Mouse (Mus musculus) small intestine, adult 2 months (tissue): ENCODE measurements at regions not wholly inside any gene's neighbourhood (a gene's known extent, or its start where the extent isn't known, plus 50 kb on each side); places are given as distances from the start of the nearest gene placed in this dataset.

Experiments
- CTCF ChIP-seq: fragments of 200-500 bp; IDR thresholded peaks from 2 replicates; pipeline ENCODE4 v1.5.1; 2012; ENCODE audit warnings: low read depth, mild to moderate bottlenecking, control low read depth, inconsistent platforms, low read length, moderate library complexity, mixed read lengths; ENCODE audit not compliant: insufficient replicate concordance, insufficient read length; ENCODE audit errors: extremely low read depth
- POLR2A ChIP-seq: fragments of 200-500 bp; IDR thresholded peaks from 2 replicates; pipeline ENCODE4 v1.6.1; 2012; ENCODE audit warnings: low read depth, mild to moderate bottlenecking, control low read depth, inconsistent platforms, low read length, moderate library complexity

DNA sequence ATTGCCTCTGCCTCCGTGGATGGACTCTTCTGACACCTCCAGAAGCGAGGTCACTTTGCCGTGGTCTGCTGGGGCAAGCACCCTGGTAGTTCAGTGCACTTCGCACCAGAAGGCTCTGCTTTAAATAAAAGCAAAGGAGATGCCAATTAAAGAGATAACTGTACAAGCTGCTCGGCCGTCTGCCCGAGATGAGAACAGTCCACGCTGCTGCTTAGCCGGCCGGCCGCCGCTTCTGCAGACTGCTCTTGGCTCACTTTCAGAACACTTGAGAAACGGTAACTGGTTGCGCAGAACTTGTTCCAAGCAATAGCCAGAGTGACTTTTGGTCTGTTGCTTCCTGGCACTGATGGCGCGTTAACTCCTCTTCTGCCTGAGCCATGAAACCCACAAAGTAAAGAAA lies 121.0 kb upstream of the Rreb1 start:
- TF ChIP-seq POLR2A, result no peak
- TF ChIP-seq CTCF, result no peak
